Mouse (Mus musculus) kidney, adult 2 months (tissue): ENCODE measurements around the gene Cdx4.

ENCODE experiments used
- CTCF ChIP-seq: fragments of 200-500 bp; conservative IDR thresholded peaks from 2 replicates; pipeline ENCODE4 v1.5.1; 2011; ENCODE audit warnings: low read depth, mild to moderate bottlenecking, control low read depth, low read length, moderate library complexity, mixed read lengths; ENCODE audit not compliant: insufficient read depth, insufficient read length
- POLR2A ChIP-seq: fragments of 200-500 bp; IDR thresholded peaks from one replicate; pipeline ENCODE4 v1.6.1; 2011; ENCODE audit warnings: low read depth, low read length, control low read depth

- TF ChIP-seq CTCF = no peak
- no peak for TF ChIP-seq POLR2A
Measured at GRCm38 (mm10) chrX:103356287-103356686, 35.1 kb downstream of the Cdx4 start, which contains the start of gene Chic1.
